Mouse (Mus musculus) ES-E14 (cell line): ENCODE measurements at regions not wholly inside any gene's neighbourhood (a gene's known extent, or its start where the extent isn't known, plus 50 kb on each side); places are given as distances from the start of the nearest gene placed in this dataset.

Experiments used
- DNase-seq: peaks from one replicate; pipeline ENCODE4 v3.0.0-alpha.2; 2013; ENCODE audit warnings: low read depth, low spot score
- H3K27ac ChIP-seq: 2 replicates; pipeline ENCODE4 v1.5.1; 2012; ENCODE audit warnings: low read depth, mild to moderate bottlenecking, low read length, moderate library complexity, mixed read lengths; ENCODE audit not compliant: poor library complexity, insufficient read depth, severe bottlenecking
- H3K36me3 ChIP-seq: 2 replicates; pipeline ENCODE4 v1.6.1; 2012; ENCODE audit warnings: mild to moderate bottlenecking, low read length, moderate library complexity, mixed read lengths; ENCODE audit not compliant: control insufficient read depth, poor library complexity, insufficient read depth, severe bottlenecking
- H3K4me1 ChIP-seq, 2 experiments: fragments of 150-350 bp in 1 of 2; sonication (generic) in 1 of 2; 2 replicates each; pipeline ENCODE4 v1.6.1; 2012; ENCODE audit warnings: low read length in 2 of 2, mild to moderate bottlenecking in 1 of 2, mixed read lengths in 1 of 2; ENCODE audit not compliant: control insufficient read depth in 2 of 2, insufficient read depth in 2 of 2, poor library complexity in 1 of 2
- H3K4me3 ChIP-seq, 2 experiments: fragments of 150-350 bp in 1 of 2; sonication (generic) in 1 of 2; 2 replicates each; pipeline ENCODE4 v1.5.1; 2012; ENCODE audit warnings: low read length in 2 of 2, low read depth in 1 of 2, mild to moderate bottlenecking in 1 of 2, mixed read lengths in 1 of 2; ENCODE audit not compliant: insufficient read depth in 1 of 2, poor library complexity in 1 of 2, severe bottlenecking in 1 of 2
- H3K9ac ChIP-seq: 2 replicates; pipeline ENCODE4 v1.6.1; 2012; ENCODE audit warnings: low read depth, mild to moderate bottlenecking, low read length, mixed read lengths; ENCODE audit not compliant: poor library complexity, insufficient read depth, severe bottlenecking
- H3K9me3 ChIP-seq: fragments of 150-350 bp; sonication (generic); 2 replicates; pipeline ENCODE4 v1.6.1; 2012; ENCODE audit warnings: low read depth, mild to moderate bottlenecking, low read length; ENCODE audit not compliant: control insufficient read depth, insufficient read depth
- CHD2 ChIP-seq: IDR thresholded peaks from 2 replicates; pipeline ENCODE4 v1.6.1; 2014; ENCODE audit warnings: mild to moderate bottlenecking, low read depth, low read length, inconsistent platforms
- HCFC1 ChIP-seq: IDR thresholded peaks from 2 replicates; pipeline ENCODE4 v1.6.1; 2012; ENCODE audit warnings: low read length, inconsistent platforms, borderline replicate concordance; ENCODE audit not compliant: insufficient read depth
- MAFK ChIP-seq: IDR thresholded peaks from 2 replicates; pipeline ENCODE4 v1.6.1; 2014; ENCODE audit warnings: mild to moderate bottlenecking, low read depth, low read length, inconsistent platforms; ENCODE audit not compliant: insufficient read depth
- ZC3H11A ChIP-seq: IDR thresholded peaks from 2 replicates; pipeline ENCODE4 v1.6.1; 2012; ENCODE audit warnings: low read depth, mild to moderate bottlenecking, inconsistent platforms, low read length, borderline replicate concordance
- ZNF384 ChIP-seq: IDR thresholded peaks from 2 replicates; pipeline ENCODE4 v1.6.1; 2012; ENCODE audit warnings: low read depth, low read length, inconsistent platforms
- in situ Hi-C, 2 experiments: fragments of 600-800 bp; cut with MboI; formaldehyde crosslinking; loops; one replicate each; pipeline ENCODE4 v1.15.1; 2025; ENCODE audit warnings: low sequenced_read_pairs in 2 of 2, inconsistent platforms in 1 of 2; ENCODE audit not compliant: unreplicated experiment in 2 of 2

- Histone ChIP-seq H3K9me3 (no peaks in the 10 kb centered on the region), H3K4me3 (no peak overlapping the region), H3K27ac (no peak overlapping the region), H3K36me3 (no peaks in the 10 kb centered on the region), H3K4me1 (peaks cover 0 to 2% of the 10 kb centered on the region in 2 experiments; a peak in 1 of 4 replicates), H3K9ac (no peak overlapping the region)
- TF ChIP-seq HCFC1, result no peak
- TF ChIP-seq ZC3H11A, result no peak
- TF ChIP-seq MAFK, result no peak
- no peak for TF ChIP-seq ZNF384
- no peak for TF ChIP-seq CHD2
- in situ Hi-C loops, result no loop called here
- DNase-seq, result no peak
These were observed 97.2 kb downstream of the Ndufa10 start for GRCm38 (mm10) chr1:92376456-92376855.

- Histone ChIP-seq H3K4me3 (no peak overlapping the region), H3K9ac (no peak overlapping the region), H3K9me3 (no peaks in the 10 kb centered on the region), H3K36me3 (no peaks in the 10 kb centered on the region), H3K4me1 (peaks cover 0 to 2% of the 10 kb centered on the region in 2 experiments; a peak in 1 of 4 replicates), H3K27ac (no peak overlapping the region)
- in situ Hi-C loops, result no loop called here
- no peak for DNase-seq
- TF ChIP-seq ZC3H11A (no peak), CHD2 (no peak), HCFC1 (no peak), MAFK (no peak), ZNF384 (no peak)
These were observed 101.3 kb downstream of the Ndufa10 start for GRCm38 (mm10) chr1:92372222-92372990.

- in situ Hi-C loops, result no loop called here
- Histone ChIP-seq H3K4me1 (peaks cover 0 to 2% of the 10 kb centered on the region in 2 experiments; a peak in 1 of 4 replicates), H3K27ac (no peak overlapping the region), H3K9me3 (no peaks in the 10 kb centered on the region), H3K36me3 (no peaks in the 10 kb centered on the region), H3K4me3 (no peak overlapping the region), H3K9ac (no peak overlapping the region)
- no peak for TF ChIP-seq HCFC1
- no peak for TF ChIP-seq CHD2
- TF ChIP-seq ZNF384, result no peak
- DNase-seq, result no peak
These were observed 102.2 kb downstream of the Ndufa10 start for GRCm38 (mm10) chr1:92371357-92371981.

- TF ChIP-seq ZC3H11A (no peak), CHD2 (no peak), MAFK (no peak), ZNF384 (no peak), HCFC1 (no peak)
- H3K4me3 ChIP-seq, result no peak overlapping the region
- in situ Hi-C loops, result no loop called here
- no peak overlapping the region for H3K27ac ChIP-seq
- no peak overlapping the region for H3K9ac ChIP-seq
- no peaks in the 10 kb centered on the region for H3K36me3 ChIP-seq
- no peaks in the 10 kb centered on the region for H3K9me3 ChIP-seq
- no peak for DNase-seq
- H3K4me1 ChIP-seq, result peaks cover 0 to 6% of the 10 kb centered on the region in 2 experiments; a peak in 1 of 4 replicates
These were observed 102.8 kb downstream of the Ndufa10 start for GRCm38 (mm10) chr1:92370842-92371241.

GRCm38 (mm10) chr1:92369972-92370371, 103.7 kb downstream of the Ndufa10 start:
- H3K36me3 ChIP-seq, result no peaks in the 10 kb centered on the region
- H3K27ac ChIP-seq, result no peak overlapping the region
- no peak for DNase-seq
- H3K4me1 ChIP-seq, result peaks cover 0 to 11% of the 10 kb centered on the region in 2 experiments; a peak in 1 of 4 replicates
- in situ Hi-C loops, result no loop called here
- no peak overlapping the region for H3K9ac ChIP-seq
- no peak for TF ChIP-seq MAFK
- no peak for TF ChIP-seq ZNF384
- no peak for TF ChIP-seq ZC3H11A
- no peak for TF ChIP-seq CHD2
- no peak for TF ChIP-seq HCFC1
- no peaks in the 10 kb centered on the region for H3K9me3 ChIP-seq
- H3K4me3 ChIP-seq, result no peak overlapping the region
